Mouse (Mus musculus) lung, postnatal 0 days (tissue): ENCODE measurements at regions not wholly inside any gene's neighbourhood (a gene's known extent, or its start where the extent isn't known, plus 50 kb on each side); places are given as distances from the start of the nearest gene placed in this dataset.

Experiments used
- CTCF ChIP-seq: IDR thresholded peaks from 2 replicates; pipeline ENCODE4 v1.5.1; 2016; ENCODE audit warnings: antibody characterized with exemption, mild to moderate bottlenecking
- EP300 ChIP-seq: IDR thresholded peaks from 2 replicates; pipeline ENCODE4 v1.6.1; 2016; ENCODE audit warnings: antibody characterized with exemption, mild to moderate bottlenecking, control low read depth

- TF ChIP-seq EP300 (no peak), CTCF (no peak)
Measured at GRCm38 (mm10) chr6:32728706-32729105, 140.7 kb upstream of the Plxna4 start.
